Mouse (Mus musculus) lung, postnatal 0 days (tissue): ENCODE measurements around the gene Slc25a36.

Experiments used
- CTCF ChIP-seq: IDR thresholded peaks from 2 replicates; pipeline ENCODE4 v1.5.1; 2016; ENCODE audit warnings: antibody characterized with exemption, mild to moderate bottlenecking
- EP300 ChIP-seq: IDR thresholded peaks from 2 replicates; pipeline ENCODE4 v1.6.1; 2016; ENCODE audit warnings: antibody characterized with exemption, mild to moderate bottlenecking, control low read depth

- TF ChIP-seq CTCF (no peak), EP300 (no peak)
Measured at GRCm38 (mm10) chr9:97026006-97026405, 85.0 kb downstream of the Slc25a36 start.
